Mouse (Mus musculus) E14TG2a.4 (cell line): ENCODE data around the gene Mapkapk3.

Source experiments
- CTCF ChIP-seq: conservative IDR thresholded peaks from 2 replicates; pipeline ENCODE4 v1.5.1; 2014; ENCODE audit warnings: low read length
- NANOG ChIP-seq: IDR thresholded peaks from 2 replicates; pipeline ENCODE4 v1.6.1; 2014; ENCODE audit warnings: borderline replicate concordance, low read length, mixed read lengths
- POU5F1 ChIP-seq: IDR thresholded peaks from 2 replicates; pipeline ENCODE4 v1.6.1; 2014; ENCODE audit warnings: low read length, borderline replicate concordance

GRCm38 (mm10) chr9:107327879-107328620, 38.4 kb upstream of the Mapkapk3 start:
- TF ChIP-seq CTCF = no peak
- TF ChIP-seq POU5F1 = no peak
- TF ChIP-seq NANOG = no peak
